In genomic region chr7:110514131-110514530, GRCm38 (mm10) we compare ENCODE assay signal across 25 mouse cellular contexts.
DNase-seq lines count a peak whose midpoint lies in the region; ATAC-seq lines count a peak whose summit lies in the region.
"Had no signal": no experiment of that assay in that cellular context is flagged by ENCODE, and none has a peak within 500 bp of the region (broad histone marks: within the 10 kb centered on the region; RNA-seq: fewer than 3 reads in every experiment).

No protein-coding gene starts in this region.

- H3K9me3 ChIP-seq in midbrain, embryonic 11.5 days (ENCODE audit: control insufficient read depth, low read length): no peaks in the 10 kb centered on the region
- no peaks in the 10 kb centered on the region for H3K9me3 ChIP-seq in midbrain, embryonic 16.5 days (replicated peaks; ENCODE audit: control insufficient read depth, low read length, poor library complexity, severe bottlenecking)
- no peaks in the 10 kb centered on the region for H3K9me3 ChIP-seq in neural tube, embryonic 15.5 days (replicated peaks)
- H3K9me3 ChIP-seq: heart, embryonic 12.5 days; heart, embryonic 15.5 days; hindbrain, embryonic 10.5 days; hindbrain, embryonic 13.5 days; intestine, embryonic 15.5 days had no signal

- no peaks in the 10 kb centered on the region for H3K4me1 ChIP-seq in midbrain, embryonic 11.5 days (ENCODE audit: control insufficient read depth, insufficient read depth, low read length)
- no peaks in the 10 kb centered on the region for H3K4me1 ChIP-seq in midbrain, embryonic 16.5 days (ENCODE audit: control insufficient read depth, insufficient read depth, low read length)
- H3K4me1 ChIP-seq in neural tube, embryonic 15.5 days: no peaks in the 10 kb centered on the region; the same call in none of the 2 replicates
- H3K4me1 ChIP-seq: heart, embryonic 12.5 days; hindbrain, embryonic 10.5 days; hindbrain, embryonic 13.5 days; intestine, embryonic 15.5 days had no signal

- H3K4me2 ChIP-seq in midbrain, embryonic 11.5 days: no peak overlapping the region
- H3K4me2 ChIP-seq in midbrain, embryonic 16.5 days (ENCODE audit: low read length): no peak overlapping the region
- H3K4me2 ChIP-seq in neural tube, embryonic 15.5 days: no peak overlapping the region
- H3K4me2 ChIP-seq: heart, embryonic 12.5 days; heart, embryonic 15.5 days; hindbrain, embryonic 13.5 days; intestine, embryonic 15.5 days had no signal

- DNase-seq in cerebellum, adult 11 months: peak; percentile 8
- no peak for DNase-seq in cerebellum, adult 11-12 months
- peak; percentile 37 for DNase-seq in midbrain, embryonic 11.5 days (ENCODE audit: low spot score, missing footprints)
- DNase-seq in cerebellum, adult 9-11 months: peak; percentile 27
- DNase-seq in urinary bladder, postnatal 4 days (ENCODE audit: low spot score in 2 of 2): no peak
- DNase-seq in retina, postnatal 1 day: no peak
- DNase-seq: adrenal gland, postnatal 10 days; adrenal gland, postnatal 36 days; forebrain, postnatal 0 days; gastrocnemius, adult 2 months; gastrocnemius, postnatal 25 days; heart, adult 18-20 months; heart, postnatal 10 days; heart, postnatal 36 days; kidney, adult 11 months had no signal

- no peak overlapping the region for H3K4me3 ChIP-seq in midbrain, embryonic 11.5 days (ENCODE audit: low read depth, low read length)
- no peak overlapping the region for H3K4me3 ChIP-seq in midbrain, embryonic 16.5 days (ENCODE audit: low read depth, low read length)
- no peak overlapping the region for H3K4me3 ChIP-seq in neural tube, embryonic 15.5 days (replicated peaks)
- H3K4me3 ChIP-seq: gastrocnemius, adult 2 months; heart, embryonic 12.5 days; heart, embryonic 15.5 days; hindbrain, embryonic 10.5 days; hindbrain, embryonic 13.5 days; intestine, embryonic 15.5 days had no signal

- no peaks in the 10 kb centered on the region for H3K27me3 ChIP-seq in midbrain, embryonic 11.5 days (ENCODE audit: control insufficient read depth, insufficient read depth, low read length)
- H3K27me3 ChIP-seq in midbrain, embryonic 16.5 days (ENCODE audit: control insufficient read depth, insufficient read depth, low read depth, low read length): no peaks in the 10 kb centered on the region
- H3K27me3 ChIP-seq in neural tube, embryonic 15.5 days (replicated peaks): no peaks in the 10 kb centered on the region
- H3K27me3 ChIP-seq: heart, embryonic 12.5 days; heart, embryonic 15.5 days; hindbrain, embryonic 13.5 days; intestine, embryonic 15.5 days; Patski had no signal

- H3K36me3 ChIP-seq in midbrain, embryonic 11.5 days (ENCODE audit: control insufficient read depth, insufficient read depth, low read length): no peaks in the 10 kb centered on the region
- H3K36me3 ChIP-seq in midbrain, embryonic 16.5 days (ENCODE audit: control insufficient read depth, insufficient read depth, low read length): no peaks in the 10 kb centered on the region
- no peaks in the 10 kb centered on the region for H3K36me3 ChIP-seq in neural tube, embryonic 15.5 days
- H3K36me3 ChIP-seq: heart, embryonic 12.5 days; heart, embryonic 15.5 days; hindbrain, embryonic 10.5 days; hindbrain, embryonic 13.5 days; intestine, embryonic 15.5 days had no signal

- ATAC-seq in midbrain, embryonic 11.5 days (ENCODE audit: low FRiP score): no peak
- ATAC-seq in midbrain, embryonic 16.5 days: no peak
- ATAC-seq in neural tube, embryonic 15.5 days (ENCODE audit: low FRiP score): no peak
- ATAC-seq: forebrain, embryonic 14.5 days; forebrain, postnatal 0 days; hindbrain, embryonic 16.5 days; intestine, embryonic 15.5 days; Patski had no signal

- H3K27ac ChIP-seq in midbrain, embryonic 11.5 days (ENCODE audit: low read depth, low read length): no peak overlapping the region
- no peak overlapping the region for H3K27ac ChIP-seq in midbrain, embryonic 16.5 days (ENCODE audit: low read length)
- H3K27ac ChIP-seq in neural tube, embryonic 15.5 days (replicated peaks): no peak overlapping the region
- H3K27ac ChIP-seq: gastrocnemius, adult 2 months; heart, embryonic 15.5 days; hindbrain, embryonic 10.5 days; hindbrain, embryonic 13.5 days; intestine, embryonic 15.5 days had no signal

- H3K9ac ChIP-seq in midbrain, embryonic 11.5 days (ENCODE audit: low read length): no peak overlapping the region
- no peak overlapping the region for H3K9ac ChIP-seq in midbrain, embryonic 16.5 days (ENCODE audit: low read depth, low read length)
- H3K9ac ChIP-seq in neural tube, embryonic 15.5 days (replicated peaks): no peak overlapping the region
- H3K9ac ChIP-seq: forebrain, postnatal 0 days; heart, embryonic 12.5 days; heart, embryonic 15.5 days; hindbrain, embryonic 13.5 days; intestine, embryonic 15.5 days had no signal

Comparison
In these comparisons a context has a peak if more than half of its experiments do, and no peak if none do; other contexts are left out.
1. DNase-seq: peak in cerebellum, adult 11 months (single experiment), midbrain, embryonic 11.5 days (single experiment) and cerebellum, adult 9-11 months (single experiment); none in cerebellum, adult 11-12 months (single experiment), urinary bladder, postnatal 4 days (0 of 2) and retina, postnatal 1 day (single experiment).